Mouse (Mus musculus) embryonic facial prominence, embryonic 11.5 days (tissue): ENCODE measurements around the gene Ndufs8. TPM values are rescaled to one million over a fixed set of nuclear protein-coding genes. Genes with fewer than 3 reads are reported as not detected.

ENCODE experiments used
- ATAC-seq: fragments of 200-750 bp; cut with Nextera tagmentation; replicated peaks from 2 replicates; pipeline ENCODE4 v1.8.0; 2017; ENCODE audit warnings: low read depth; ENCODE audit not compliant: insufficient number of reproducible peaks, low FRiP score, low TSS enrichment
- DNase-seq: peaks from one replicate; pipeline ENCODE4 v3.0.0-alpha.2; 2015; ENCODE audit warnings: low spot score
- H3K27ac ChIP-seq: fragments of 300-500 bp; sonication (generic); replicated peaks from 2 replicates; pipeline ENCODE4 v1.5.1; 2014; ENCODE audit warnings: mild to moderate bottlenecking, low read depth, low read length, control low read depth
- H3K27me3 ChIP-seq: fragments of 300-500 bp; sonication (generic); 2 replicates; pipeline ENCODE4 v1.6.1; 2014; ENCODE audit warnings: mild to moderate bottlenecking, low read length, moderate library complexity, mixed read lengths; ENCODE audit not compliant: control insufficient read depth, insufficient read depth
- H3K36me3 ChIP-seq: fragments of 300-500 bp; sonication (generic); replicated peaks from 2 replicates; pipeline ENCODE4 v1.6.1; 2014; ENCODE audit warnings: low read depth, mild to moderate bottlenecking, low read length, moderate library complexity, mixed read lengths; ENCODE audit not compliant: control insufficient read depth, insufficient read depth
- H3K4me1 ChIP-seq: fragments of 300-500 bp; sonication (generic); 2 replicates; pipeline ENCODE4 v1.6.1; 2014; ENCODE audit warnings: low read length, mixed read lengths; ENCODE audit not compliant: control insufficient read depth, insufficient read depth
- H3K4me2 ChIP-seq: fragments of 300-500 bp; sonication (generic); 2 replicates; pipeline ENCODE4 v1.6.1; 2014; ENCODE audit warnings: low read depth, mild to moderate bottlenecking, control low read depth, low read length, moderate library complexity
- H3K4me3 ChIP-seq: fragments of 300-500 bp; sonication (generic); 2 replicates; pipeline ENCODE4 v1.5.1; 2014; ENCODE audit warnings: low read depth, low read length, control low read depth
- H3K9ac ChIP-seq: fragments of 300-500 bp; sonication (generic); replicated peaks from 2 replicates; pipeline ENCODE4 v1.6.1; 2014; ENCODE audit warnings: mild to moderate bottlenecking, control low read depth, low read length
- H3K9me3 ChIP-seq: fragments of 300-500 bp; sonication (generic); replicated peaks from 2 replicates; pipeline ENCODE4 v1.6.1; 2016; ENCODE audit warnings: mild to moderate bottlenecking, low read length, inconsistent platforms, mixed read lengths; ENCODE audit not compliant: control insufficient read depth
- WGBS: fragments of 180-500 bp; shearing (Covaris S2); extraction: QIAGEN DNeasy Blood & Tissue Kit; methylation state at CpG from one replicate; pipeline ENCODE4 v1.1.7; 2014; 5-methylcytosine and 5-hydroxymethylcytosine counted together
- polyA plus RNA-seq: library from polyadenylated mRNA; unstranded; fragments of >200 nt; fragmentation: Nextera tagmentation; extraction: Ambion mirVana; gene quantifications from 2 replicates; pipeline ENCODE4 v1.2.1, GENCODE M21; 2014

Ndufs8 gene
- polyA plus RNA-seq, 1 experiment from 2014 or later: 248 TPM

DNA sequence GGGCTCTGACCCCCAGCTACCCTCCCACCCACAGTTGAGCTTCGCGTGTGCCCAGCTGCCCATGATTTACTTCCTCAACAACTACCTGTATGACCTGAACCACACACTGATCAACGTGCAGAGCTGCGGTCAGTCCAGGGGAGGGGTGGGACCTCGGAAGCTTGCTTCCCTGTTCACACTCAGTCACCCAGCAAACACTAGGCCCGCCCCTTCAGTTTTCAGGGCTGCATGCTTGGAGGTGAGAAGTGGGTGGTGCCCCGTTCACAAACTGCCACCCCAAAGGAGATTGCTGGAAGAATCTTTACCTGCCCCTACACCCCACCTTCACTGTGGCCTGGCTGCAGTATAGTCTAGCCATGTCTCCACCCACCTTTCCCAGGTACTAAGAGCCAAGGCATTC lies 29.7 kb upstream of the Ndufs8 start:
- WGBS: 85% methylated on average over 7 of the region's 7 CpGs
- H3K27me3 ChIP-seq: no peaks in the 10 kb centered on the region
- H3K4me1 ChIP-seq: no peaks in the 10 kb centered on the region
- H3K9me3 ChIP-seq: no peaks in the 10 kb centered on the region
- H3K4me3 ChIP-seq: no peak overlapping the region
- DNase-seq: no peak
- no peak overlapping the region for H3K9ac ChIP-seq
- no peak for ATAC-seq
- no peaks in the 10 kb centered on the region for H3K36me3 ChIP-seq
- H3K4me2 ChIP-seq: no peak overlapping the region
- H3K27ac ChIP-seq: no peak overlapping the region

DNA sequence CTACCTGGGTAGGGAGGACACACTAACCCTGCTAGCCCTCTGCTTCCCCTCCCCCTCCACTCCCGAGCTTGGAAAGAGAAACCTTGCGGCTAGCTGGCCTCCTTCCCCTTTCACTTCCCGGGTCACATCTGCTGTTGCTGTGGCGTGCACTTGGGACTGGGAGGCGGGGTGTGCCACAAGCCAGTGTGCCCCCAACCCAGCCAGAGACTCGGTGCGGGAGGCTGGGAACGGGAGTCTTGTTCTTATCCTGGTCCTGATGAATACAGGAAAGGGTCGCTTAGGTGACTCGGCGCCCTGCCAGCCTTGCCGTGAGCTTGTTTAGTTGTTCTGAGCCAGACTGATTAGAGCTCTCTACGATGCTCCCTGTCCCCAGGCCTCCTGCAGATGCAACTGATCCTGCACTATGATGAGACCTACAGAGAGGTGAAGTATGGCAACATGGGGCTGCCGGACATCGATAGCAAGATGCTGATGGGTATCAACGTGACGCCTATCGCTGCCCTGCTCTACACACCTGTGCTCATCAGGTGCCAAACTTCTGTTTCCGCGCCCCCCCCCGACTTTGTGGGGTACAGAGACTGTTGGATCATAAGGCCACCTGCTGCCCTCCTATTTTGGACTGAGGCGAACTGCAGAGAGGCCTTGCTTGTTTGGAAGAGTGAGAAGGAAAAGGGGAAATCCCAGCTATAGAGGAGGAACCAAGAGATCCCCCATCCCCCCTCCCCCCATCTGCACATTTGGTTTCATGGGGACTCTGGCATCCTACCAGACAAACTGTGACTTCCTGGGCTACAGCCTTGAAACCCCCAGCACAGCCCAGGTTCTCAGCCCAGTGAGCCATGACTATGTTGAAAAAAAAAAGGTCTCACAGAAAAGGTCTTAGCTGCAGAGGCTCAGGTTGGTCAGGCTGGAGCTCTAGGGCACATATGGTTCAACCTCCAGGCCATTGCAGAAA lies 23.6 kb upstream of the Ndufs8 start:
- ATAC-seq: no peak
- DNase-seq: peak; percentile 40
- Histone ChIP-seq H3K27ac (no peak overlapping the region), H3K4me3 (peak overlapping the region; percentile 39), H3K27me3 (no peaks in the 10 kb centered on the region), H3K9ac (peak overlapping the region; percentile 37), H3K36me3 (no peaks in the 10 kb centered on the region), H3K4me1 (no peaks in the 10 kb centered on the region), H3K9me3 (no peaks in the 10 kb centered on the region), H3K4me2 (peak overlapping the region; percentile 73)
- 7% methylated on average over 22 of the region's 22 CpGs for WGBS

DNA sequence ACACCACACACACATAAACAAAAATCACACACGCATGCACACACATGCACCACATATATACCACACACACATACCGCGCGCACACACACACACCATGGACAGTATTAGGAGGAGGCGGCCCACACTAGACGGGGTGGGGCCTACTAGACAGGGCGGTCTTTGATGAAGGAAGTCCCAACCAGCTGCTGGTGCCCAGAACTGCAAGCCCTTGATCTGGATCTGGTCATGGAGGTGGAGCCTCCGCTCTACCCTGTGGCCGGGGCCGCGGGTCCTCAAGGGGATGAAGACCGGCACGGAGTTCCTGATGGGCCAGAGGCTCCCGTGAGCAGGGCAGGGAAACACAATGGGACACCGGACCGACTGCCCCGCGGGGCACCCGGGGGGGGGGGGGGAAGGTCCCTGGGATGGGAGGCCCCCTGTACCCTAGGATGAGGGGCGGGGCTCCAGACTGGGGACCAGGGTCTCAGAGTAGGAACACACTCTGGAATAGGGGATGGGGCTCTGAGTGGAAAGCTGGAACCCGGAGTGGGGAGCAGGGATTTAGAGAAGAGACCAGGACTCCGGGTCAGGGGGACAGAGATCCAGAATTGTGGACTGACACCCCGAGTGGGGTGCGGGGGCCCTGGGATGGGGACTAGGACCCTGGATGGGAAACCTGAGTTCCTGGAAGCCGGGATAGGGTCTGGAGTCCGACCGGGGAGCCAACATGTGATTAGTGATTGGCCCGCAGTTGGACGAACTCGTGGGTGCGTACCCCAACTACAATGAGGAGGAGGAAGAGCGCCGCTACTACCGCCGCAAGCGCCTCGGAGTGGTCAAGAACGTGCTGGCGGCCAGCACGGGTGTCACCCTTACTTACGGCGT lies 22.7 kb upstream of the Ndufs8 start, which contains the start of gene Unc93b1:
Gene Unc93b1 (plus strand): TSS at position 155 of the 864 bp plus-strand sequence.
- peak; percentile 73 for DNase-seq

DNA sequence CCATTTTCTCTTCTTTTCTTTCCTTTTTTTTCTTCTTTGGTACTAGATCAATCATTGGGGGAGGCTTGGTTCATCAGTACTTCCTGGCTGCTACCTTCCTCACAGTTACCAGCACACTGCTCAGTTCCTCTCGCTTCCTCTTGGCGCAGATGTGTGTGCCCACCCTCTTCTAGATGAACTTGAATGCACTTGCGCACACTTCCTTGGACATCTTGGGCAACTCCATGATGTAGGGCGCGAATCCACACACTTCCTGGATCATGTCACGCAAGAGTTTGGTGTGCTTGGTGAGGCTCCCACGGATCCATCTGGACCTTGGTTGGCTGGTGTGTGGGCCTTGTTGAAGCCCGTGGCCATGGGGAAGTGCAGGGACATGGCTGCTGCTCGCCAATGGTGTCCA lies 19.1 kb upstream of the Ndufs8 start:
- DNase-seq (no peak), ATAC-seq (no peak)
- Histone ChIP-seq H3K36me3 (no peaks in the 10 kb centered on the region), H3K4me3 (no peak overlapping the region), H3K4me1 (no peaks in the 10 kb centered on the region), H3K27ac (no peak overlapping the region), H3K9ac (no peak overlapping the region), H3K4me2 (no peak overlapping the region), H3K9me3 (no peaks in the 10 kb centered on the region), H3K27me3 (no peaks in the 10 kb centered on the region)
- 90% methylated on average over 9 of the region's 9 CpGs for WGBS

More for the DNA sequence above, 22.7 kb upstream of the Ndufs8 start, which contains the start of gene Unc93b1:
- H3K4me3 ChIP-seq: peak within 1 kb of the TSS; percentile 39
- H3K36me3 ChIP-seq: no peaks in the 10 kb centered on the region
- no peaks in the 10 kb centered on the region for H3K27me3 ChIP-seq
- no peak within 1 kb of the TSS for H3K27ac ChIP-seq
- ATAC-seq: peak; percentile 83
- 5% methylated on average over 40 of the region's 42 CpGs for WGBS
- H3K4me2 ChIP-seq: peak within 1 kb of the TSS; percentile 73
- no peaks in the 10 kb centered on the region for H3K9me3 ChIP-seq
- no peaks in the 10 kb centered on the region for H3K4me1 ChIP-seq
- H3K9ac ChIP-seq: peak within 1 kb of the TSS; percentile 37

DNA sequence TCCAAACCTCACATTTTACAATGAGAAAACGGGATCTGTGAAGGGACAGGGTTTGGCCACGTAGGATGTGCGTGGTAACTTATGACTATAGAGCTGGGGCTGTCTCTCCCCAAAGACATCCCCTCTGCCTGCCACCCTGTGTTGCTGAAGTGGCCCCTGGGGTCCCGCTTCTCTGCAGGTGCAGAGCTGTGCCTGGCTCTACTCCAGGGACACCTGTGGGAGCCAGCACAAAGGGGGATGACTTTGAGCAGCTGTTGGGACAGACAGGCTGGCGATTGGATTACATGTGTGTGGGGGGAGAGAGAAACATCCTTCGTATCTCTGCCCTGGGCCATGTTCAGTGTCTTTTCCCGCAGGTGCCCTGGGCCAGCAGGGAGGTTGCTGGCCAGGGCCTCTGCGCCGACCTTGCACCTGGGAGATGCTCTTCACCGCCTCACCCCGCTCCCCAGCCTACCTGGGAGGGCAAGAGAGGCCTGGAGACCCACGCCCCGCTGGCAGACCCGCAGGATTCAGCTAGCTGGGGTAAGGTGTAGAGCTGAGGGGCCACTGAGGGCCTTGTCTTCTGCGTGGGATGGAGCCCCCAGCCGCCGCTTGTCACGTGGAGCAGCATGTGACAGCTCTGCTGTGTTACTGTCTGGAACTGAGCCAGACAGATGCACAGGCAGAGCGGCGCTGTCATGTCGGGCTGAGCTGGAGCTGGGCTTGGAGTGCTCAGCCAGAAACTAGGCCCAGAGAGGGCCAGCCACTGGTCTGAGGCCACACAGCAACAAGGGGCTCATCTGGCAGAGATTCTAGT lies 17.9 kb upstream of the Ndufs8 start:
- WGBS: 79% methylated on average over 21 of the region's 21 CpGs
- no peak overlapping the region; the same call in 1 of the 2 replicates for H3K9ac ChIP-seq
- H3K4me3 ChIP-seq: no peak overlapping the region
- H3K36me3 ChIP-seq: no peaks in the 10 kb centered on the region
- 0 out of 2 replicates have a peak overlapping the region, but pooled peaks have one; percentile 16 for H3K27ac ChIP-seq
- H3K4me1 ChIP-seq: no peaks in the 10 kb centered on the region
- no peak overlapping the region for H3K4me2 ChIP-seq
- H3K9me3 ChIP-seq: no peaks in the 10 kb centered on the region
- DNase-seq (no peak), ATAC-seq (no peak)
- no peaks in the 10 kb centered on the region for H3K27me3 ChIP-seq

DNA sequence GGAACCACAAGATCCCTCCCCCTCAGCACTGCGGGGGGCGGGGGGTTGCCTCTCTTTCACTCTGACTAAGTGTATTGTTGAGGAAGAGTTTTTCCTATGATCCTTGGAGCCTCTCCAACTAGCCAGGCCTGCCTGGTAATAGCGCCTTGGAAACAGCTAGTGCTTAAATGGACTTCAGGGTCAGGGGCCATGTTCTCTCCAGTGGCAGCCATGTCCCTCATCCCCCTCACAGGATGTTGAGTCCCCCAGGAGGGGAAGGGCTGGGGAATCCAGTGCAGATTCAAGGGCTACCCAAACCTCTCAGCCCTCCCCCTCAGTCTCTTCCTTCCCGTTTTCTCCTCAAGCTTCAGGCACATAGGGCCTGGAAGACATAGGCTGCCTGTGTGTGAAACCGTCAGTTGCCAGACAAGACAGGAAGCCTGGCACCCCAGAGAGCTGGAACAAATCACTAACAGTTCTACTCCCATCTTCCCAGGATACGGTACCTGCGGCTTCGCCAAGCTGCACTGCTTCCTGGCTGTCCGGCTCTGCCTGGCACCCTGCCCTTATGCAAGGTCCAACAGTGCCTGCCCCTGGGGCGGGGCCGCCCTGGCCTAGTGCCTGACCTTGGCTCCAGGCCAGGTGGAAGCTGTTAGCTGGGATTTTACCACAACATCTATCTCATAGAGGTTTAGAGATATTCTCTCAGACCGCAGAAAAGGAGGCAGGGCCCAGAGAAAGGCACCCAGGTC lies 16.8 kb upstream of the Ndufs8 start, which contains the start of gene Aldh3b1:
Gene Aldh3b1 (minus strand): TSS at position 598 of the 731 bp plus-strand sequence.
- no peaks in the 10 kb centered on the region for H3K9me3 ChIP-seq
- H3K4me1 ChIP-seq: no peaks in the 10 kb centered on the region
- DNase-seq (no peak), ATAC-seq (no peak)
- no peaks in the 10 kb centered on the region for H3K36me3 ChIP-seq
- no peak within 1 kb of the TSS for H3K4me3 ChIP-seq
- WGBS: 50% methylated on average over 12 of the region's 12 CpGs
- H3K9ac ChIP-seq: no peak within 1 kb of the TSS; the same call in 1 of the 2 replicates
- no peaks in the 10 kb centered on the region for H3K27me3 ChIP-seq
- no peak within 1 kb of the TSS for H3K4me2 ChIP-seq
- 0 out of 2 replicates have a peak within 1 kb of the TSS, but pooled peaks have one; percentile 16 for H3K27ac ChIP-seq

DNA sequence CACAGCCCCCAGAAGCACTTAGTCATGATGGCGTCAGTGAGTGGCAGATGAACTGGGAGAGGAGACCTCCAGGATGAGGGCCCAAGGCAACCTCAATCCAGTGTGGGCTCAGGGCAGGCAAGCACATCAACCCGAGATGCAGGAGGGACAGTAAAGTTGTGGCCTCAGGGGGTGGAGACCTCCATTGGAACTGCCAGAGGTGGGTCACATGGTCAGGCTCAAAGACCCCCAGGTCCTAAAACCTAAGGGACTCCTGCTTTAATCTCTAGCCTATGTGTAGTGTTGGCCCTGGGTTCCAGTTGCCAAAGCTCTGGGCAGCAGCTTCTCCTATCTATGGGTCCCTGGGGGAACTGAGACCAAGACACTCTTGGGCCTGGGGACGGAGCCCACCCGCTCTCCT lies 16.2 kb upstream of the Ndufs8 start:
- WGBS: 73% methylated on average over 4 of the region's 4 CpGs

More for the DNA sequence above, 16.2 kb upstream of the Ndufs8 start:
- Histone ChIP-seq H3K36me3 (no peaks in the 10 kb centered on the region), H3K9ac (no peak overlapping the region), H3K4me2 (no peak overlapping the region), H3K27ac (no peak overlapping the region), H3K4me1 (no peaks in the 10 kb centered on the region), H3K27me3 (no peaks in the 10 kb centered on the region), H3K4me3 (no peak overlapping the region), H3K9me3 (no peaks in the 10 kb centered on the region)
- DNase-seq (no peak), ATAC-seq (no peak)
